Mouse (Mus musculus) bone marrow macrophage, adult 2 months (primary cell): ENCODE results near the gene Pacrg.

Experiments used
- CTCF ChIP-seq: IDR thresholded peaks from 2 replicates; pipeline ENCODE4 v1.5.1; 2012; ENCODE audit warnings: low read depth, mild to moderate bottlenecking, low read length, moderate library complexity
- POLR2A ChIP-seq: IDR thresholded peaks from 2 replicates; pipeline ENCODE4 v1.6.1; 2012; ENCODE audit warnings: mild to moderate bottlenecking, low read depth, low read length, borderline replicate concordance

DNA sequence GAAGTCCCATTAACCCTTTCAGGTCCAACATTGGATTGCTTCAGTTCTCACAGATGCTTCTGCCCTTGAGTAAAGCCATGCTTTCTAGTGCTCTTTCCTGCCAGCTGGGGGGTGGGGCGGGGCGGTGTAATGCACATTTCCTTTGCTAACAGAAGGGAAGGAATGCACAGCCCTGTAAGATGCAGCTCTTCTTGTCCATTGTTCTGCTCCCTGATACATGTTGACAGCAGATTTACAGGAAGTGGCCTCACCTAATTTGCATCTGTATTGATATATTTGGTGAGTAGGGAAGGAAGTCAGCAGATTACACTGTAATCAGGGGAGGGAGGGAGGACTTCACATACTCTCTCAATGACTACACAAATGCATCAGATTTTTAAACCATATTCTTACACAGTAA is 100.0 kb downstream of the Pacrg start:
- TF ChIP-seq CTCF: no peak
- no peak for TF ChIP-seq POLR2A
